Mouse (Mus musculus) MEL (cell line): ENCODE results near the gene Srp9. TPM values are rescaled to one million over a fixed set of nuclear protein-coding genes. Genes with fewer than 3 reads are reported as not detected.

Source experiments
- DNase-seq: peaks from one replicate; pipeline ENCODE4 v3.0.0; 2011; ENCODE audit warnings: low read depth, low spot score
- H3K27ac ChIP-seq: 2 replicates; pipeline ENCODE4 v1.5.1; 2012; ENCODE audit warnings: low read depth, mild to moderate bottlenecking, control low read depth, low read length, moderate library complexity; ENCODE audit not compliant: control insufficient read depth
- H3K27me3 ChIP-seq, 2 experiments: fragments of 150-350 bp in 1 of 2; sonication (generic) in 1 of 2; 2 replicates each; pipeline ENCODE4 v1.6.1; 2012; ENCODE audit warnings: low read length in 2 of 2, mild to moderate bottlenecking in 2 of 2, improper control_type of control experiment in 1 of 2, moderate library complexity in 1 of 2; ENCODE audit not compliant: insufficient read depth in 2 of 2, control insufficient read depth in 1 of 2
- H3K36me3 ChIP-seq, 2 experiments: 2 replicates each; pipeline ENCODE4 v1.6.1; 2012 to 2014; ENCODE audit warnings: low read length in 2 of 2, improper control_type of control experiment in 1 of 2, inconsistent platforms in 1 of 2, mild to moderate bottlenecking in 1 of 2; ENCODE audit not compliant: insufficient read depth in 2 of 2, control insufficient read depth in 1 of 2
- H3K4me1 ChIP-seq, 2 experiments: fragments of 150-350 bp in 1 of 2; sonication (generic) in 1 of 2; 2 replicates each; pipeline ENCODE4 v1.6.1; 2012; ENCODE audit warnings: low read length in 2 of 2, improper control_type of control experiment in 1 of 2, mild to moderate bottlenecking in 1 of 2; ENCODE audit not compliant: insufficient read depth in 2 of 2, control insufficient read depth in 1 of 2
- H3K4me3 ChIP-seq, 2 experiments: fragments of 150-350 bp in 1 of 2; sonication (generic) in 1 of 2; 2 replicates each; pipeline ENCODE4 v1.5.1; 2012; ENCODE audit warnings: low read depth in 2 of 2, low read length in 2 of 2, mild to moderate bottlenecking in 2 of 2, moderate library complexity in 2 of 2, control low read depth in 1 of 2, improper control_type of control experiment in 1 of 2; ENCODE audit not compliant: control insufficient read depth in 1 of 2, insufficient read depth in 1 of 2
- H3K79me2 ChIP-seq: 2 replicates; pipeline ENCODE4 v1.6.1; 2012; ENCODE audit warnings: mild to moderate bottlenecking, low read length, moderate library complexity; ENCODE audit not compliant: control insufficient read depth, poor library complexity, insufficient read depth
- H3K9ac ChIP-seq: 2 replicates; pipeline ENCODE4 v1.6.1; 2012; ENCODE audit warnings: low read depth, mild to moderate bottlenecking, control low read depth, low read length, moderate library complexity; ENCODE audit not compliant: control insufficient read depth, poor library complexity, severe bottlenecking
- H3K9me3 ChIP-seq: fragments of 150-350 bp; sonication (generic); replicated peaks from 2 replicates; pipeline ENCODE4 v1.6.1; 2012; ENCODE audit warnings: mild to moderate bottlenecking, low read length, improper control_type of control experiment, moderate library complexity; ENCODE audit not compliant: insufficient read depth
- CHD1 ChIP-seq: IDR thresholded peaks from 2 replicates; pipeline ENCODE4 v1.6.1; 2012; ENCODE audit warnings: low read depth, mild to moderate bottlenecking, inconsistent platforms, low read length, improper control_type of control experiment
- ELF1 ChIP-seq: IDR thresholded peaks from 2 replicates; pipeline ENCODE4 v1.6.1; 2014; ENCODE audit warnings: low read depth, mild to moderate bottlenecking, inconsistent platforms, low read length, improper control_type of control experiment, moderate library complexity
- ETS1 ChIP-seq: IDR thresholded peaks from 2 replicates; pipeline ENCODE4 v1.6.1; 2012; ENCODE audit warnings: low read depth, mild to moderate bottlenecking, inconsistent platforms, low read length, improper control_type of control experiment, moderate library complexity
- GABPA ChIP-seq: IDR thresholded peaks from 2 replicates; pipeline ENCODE4 v1.6.1; 2012; ENCODE audit warnings: low read depth, mild to moderate bottlenecking, inconsistent platforms, low read length, improper control_type of control experiment, moderate library complexity
- GATA1 ChIP-seq: IDR thresholded peaks from 2 replicates; pipeline ENCODE4 v1.6.1; 2011; ENCODE audit warnings: low read depth, low read length, improper control_type of control experiment
- HCFC1 ChIP-seq: IDR thresholded peaks from 2 replicates; pipeline ENCODE4 v1.6.1; 2012; ENCODE audit warnings: low read depth, mild to moderate bottlenecking, inconsistent platforms, low read length, improper control_type of control experiment, moderate library complexity
- KAT2A ChIP-seq: conservative IDR thresholded peaks from 2 replicates; pipeline ENCODE4 v1.6.1; 2012; ENCODE audit warnings: low read depth, low read length, improper control_type of control experiment, inconsistent platforms
- MAFK ChIP-seq: IDR thresholded peaks from 2 replicates; pipeline ENCODE4 v1.6.1; 2011; ENCODE audit warnings: low read depth, mild to moderate bottlenecking, low read length, improper control_type of control experiment, borderline replicate concordance
- MAX ChIP-seq: IDR thresholded peaks from 2 replicates; pipeline ENCODE4 v1.6.1; 2011; ENCODE audit warnings: low read length, improper control_type of control experiment
- MAZ ChIP-seq: IDR thresholded peaks from 2 replicates; pipeline ENCODE4 v1.6.1; 2012; ENCODE audit warnings: low read depth, mild to moderate bottlenecking, inconsistent platforms, low read length, improper control_type of control experiment
- MXI1 ChIP-seq: IDR thresholded peaks from 2 replicates; pipeline ENCODE4 v1.6.1; 2011; ENCODE audit warnings: mild to moderate bottlenecking, low read depth, low read length, improper control_type of control experiment
- MYB ChIP-seq: IDR thresholded peaks from 2 replicates; pipeline ENCODE4 v1.6.1; 2011; ENCODE audit warnings: mild to moderate bottlenecking, low read depth, low read length, improper control_type of control experiment
- POLR2AphosphoS2 ChIP-seq: IDR thresholded peaks from 2 replicates; pipeline ENCODE4 v1.6.1; 2011; ENCODE audit warnings: low read length, improper control_type of control experiment
- SIN3A ChIP-seq: IDR thresholded peaks from 2 replicates; pipeline ENCODE4 v1.6.1; 2012; ENCODE audit warnings: low read length, improper control_type of control experiment, inconsistent platforms
- SMC3 ChIP-seq: IDR thresholded peaks from 2 replicates; pipeline ENCODE4 v1.6.1; 2011; ENCODE audit warnings: low read depth, low read length, improper control_type of control experiment
- TAL1 ChIP-seq: IDR thresholded peaks from 2 replicates; pipeline ENCODE4 v1.6.1; 2012; ENCODE audit warnings: mild to moderate bottlenecking, inconsistent platforms, low read length, moderate library complexity, mixed read lengths
- TCF12 ChIP-seq: IDR thresholded peaks from 2 replicates; pipeline ENCODE4 v1.6.1; 2014; ENCODE audit warnings: low read depth, mild to moderate bottlenecking, inconsistent platforms, low read length, improper control_type of control experiment, moderate library complexity
- ZC3H11A ChIP-seq: IDR thresholded peaks from 2 replicates; pipeline ENCODE4 v1.6.1; 2012; ENCODE audit warnings: low read depth, mild to moderate bottlenecking, inconsistent platforms, low read length, improper control_type of control experiment
- ZMIZ1 ChIP-seq: IDR thresholded peaks from 2 replicates; pipeline ENCODE4 v1.6.1; 2012; ENCODE audit warnings: low read depth, mild to moderate bottlenecking, inconsistent platforms, low read length, improper control_type of control experiment, moderate library complexity
- polyA plus RNA-seq, 2 experiments: library from polyadenylated mRNA; stranded (reverse) in 1 of 2; unstranded in 1 of 2; fragments of >175 nt in 1 of 2; fragments of >200 nt in 1 of 2; gene quantifications; 2 replicates each; pipeline versions ENCODE4 v1.2.1 to v1.2.4; 2012; ENCODE audit warnings: low replicate concordance in 2 of 2, low read depth in 1 of 2; ENCODE audit not compliant: insufficient read length in 2 of 2, insufficient read depth in 1 of 2, missing spikeins in 1 of 2
- total RNA-seq: library from RNA; depleted of rRNA; stranded (reverse); fragments of 300-350 nt; gene quantifications from 2 replicates; pipeline ENCODE4 v1.2.3, GENCODE M21; 2012

Srp9 gene
- total and polyA plus RNA-seq, 3 experiments: 49.7 to 61.8 TPM; not detected in 1

GRCm38 (mm10) chr1:182110185-182110584 lies 14.4 kb upstream of the Srp9 start:
- DNase-seq: no peak
- no peaks in the 10 kb centered on the region; a peak in 1 of 4 replicates for H3K27me3 ChIP-seq
- H3K4me1 ChIP-seq: peaks cover 0 to 3% of the 10 kb centered on the region in 2 experiments; a peak in 2 of 4 replicates
- H3K79me2 ChIP-seq: no peaks in the 10 kb centered on the region
- no peak overlapping the region for H3K9ac ChIP-seq
- H3K36me3 ChIP-seq: 0 out of 4 replicates have a peak, but pooled peaks cover 0 to 2% of the 10 kb centered on the region in 2 experiments
- TF ChIP-seq HCFC1: no peak
- H3K9me3 ChIP-seq: no peaks in the 10 kb centered on the region
- no peak overlapping the region for H3K27ac ChIP-seq
- H3K4me3 ChIP-seq: no peak overlapping the region

- H3K4me1 ChIP-seq: no peaks in the 10 kb centered on the region
- TF ChIP-seq TAL1 (no peak), TCF12 (no peak), SMC3 (no peak), ZMIZ1 (no peak), GATA1 (no peak), ZC3H11A (no peak), KAT2A (no peak), ETS1 (no peak), MAFK (no peak), ELF1 (no peak), HCFC1 (no peak), MYB (no peak), SIN3A (no peak), POLR2AphosphoS2 (no peak), GABPA (no peak), MXI1 (no peak), MAX (no peak), CHD1 (no peak), MAZ (no peak)
- TF ChIP-seq, all 39 proteins: peak for 0
- Histone ChIP-seq H3K36me3 (no peaks in the 10 kb centered on the region), H3K27me3 (no peaks in the 10 kb centered on the region; a peak in 2 of 4 replicates), H3K4me3 (no peak overlapping the region), H3K79me2 (no peaks in the 10 kb centered on the region), H3K9me3 (no peaks in the 10 kb centered on the region), H3K27ac (no peak overlapping the region), H3K9ac (no peak overlapping the region)
- no peak for DNase-seq
Observed at GRCm38 (mm10) chr1:182110708-182111385, 13.7 kb upstream of the Srp9 start.
